Mouse (Mus musculus) hindbrain, embryonic 16.5 days (tissue): Measurements from ENCODE around the gene Oas1e. TPM values are rescaled to one million over a fixed set of nuclear protein-coding genes. Genes with fewer than 3 reads are reported as not detected.

Experiments
- ATAC-seq: fragments of 200-750 bp; cut with Nextera tagmentation; 2 replicates; pipeline ENCODE4 v1.8.0; 2017; ENCODE audit warnings: moderate TSS enrichment, moderate library complexity
- H3K27ac ChIP-seq: fragments of 300-500 bp; sonication (generic); 2 replicates; pipeline ENCODE4 v1.5.1; 2014; ENCODE audit warnings: low read depth, mild to moderate bottlenecking, control low read depth, low read length, moderate library complexity
- H3K27me3 ChIP-seq: fragments of 300-500 bp; sonication (generic); replicated peaks from 2 replicates; pipeline ENCODE4 v1.6.1; 2014; ENCODE audit warnings: low read length; ENCODE audit not compliant: control insufficient read depth, insufficient read depth
- H3K36me3 ChIP-seq: fragments of 300-500 bp; sonication (generic); 2 replicates; pipeline ENCODE4 v1.6.1; 2014; ENCODE audit warnings: mild to moderate bottlenecking, low read length, moderate library complexity, mixed read lengths; ENCODE audit not compliant: control insufficient read depth, insufficient read depth
- H3K4me1 ChIP-seq: fragments of 300-500 bp; sonication (generic); 2 replicates; pipeline ENCODE4 v1.6.1; 2014; ENCODE audit warnings: low read depth, low read length; ENCODE audit not compliant: control insufficient read depth, insufficient read depth
- H3K4me2 ChIP-seq: fragments of 300-500 bp; sonication (generic); 2 replicates; pipeline ENCODE4 v1.6.1; 2014; ENCODE audit warnings: mild to moderate bottlenecking, low read length, control low read depth, moderate library complexity
- H3K4me3 ChIP-seq: fragments of 300-500 bp; sonication (generic); 2 replicates; pipeline ENCODE4 v1.5.1; 2014; ENCODE audit warnings: mild to moderate bottlenecking, low read length, control low read depth, moderate library complexity
- H3K9ac ChIP-seq: fragments of 300-500 bp; sonication (generic); 2 replicates; pipeline ENCODE4 v1.6.1; 2014; ENCODE audit warnings: low read depth, mild to moderate bottlenecking, control low read depth, low read length, moderate library complexity
- H3K9me3 ChIP-seq: fragments of 300-500 bp; sonication (generic); 2 replicates; pipeline ENCODE4 v1.6.1; 2014; ENCODE audit warnings: mild to moderate bottlenecking, low read length, moderate library complexity; ENCODE audit not compliant: control insufficient read depth
- WGBS: fragments of 180-500 bp; shearing (Covaris S2); extraction: QIAGEN DNeasy Blood & Tissue Kit; methylation state at CpG from one replicate; pipeline ENCODE4 v1.1.7; 2014; 5-methylcytosine and 5-hydroxymethylcytosine counted together
- polyA plus RNA-seq: library from polyadenylated mRNA; unstranded; fragments of >200 nt; fragmentation: Nextera tagmentation; extraction: Ambion mirVana; gene quantifications from 2 replicates; pipeline ENCODE4 v1.2.1, GENCODE M21; 2015

The Oas1e gene
- polyA plus RNA-seq, 1 experiment from 2014 or later: 0.86 TPM

DNA sequence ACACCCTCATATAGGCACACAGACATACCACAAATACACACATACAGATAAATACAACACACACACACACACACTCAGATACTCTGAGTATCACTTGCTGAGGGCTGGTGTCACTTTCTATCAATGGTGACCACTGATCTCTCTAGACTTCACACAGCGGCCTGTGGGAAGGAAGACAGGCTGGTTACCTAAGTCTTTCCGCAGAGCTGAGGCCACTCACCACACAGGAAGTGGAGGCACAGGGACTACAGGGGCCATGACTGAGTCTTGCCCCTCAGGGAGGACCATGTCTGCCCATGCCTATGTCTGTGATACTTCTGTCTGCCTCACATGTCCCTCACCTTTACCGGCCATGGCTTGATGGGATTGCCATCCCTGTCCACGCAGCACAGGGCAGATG lies 41.1 kb downstream of the Oas1e start:
- H3K4me3 ChIP-seq: no peak overlapping the region
- no peaks in the 10 kb centered on the region for H3K4me1 ChIP-seq
- H3K9me3 ChIP-seq: no peaks in the 10 kb centered on the region
- H3K9ac ChIP-seq: no peak overlapping the region
- WGBS: 85% methylated on average over 4 of the region's 4 CpGs
- ATAC-seq: no peak
- 0 out of 2 replicates have a peak, but pooled peaks cover 2% of the 10 kb centered on the region for H3K27me3 ChIP-seq
- H3K4me2 ChIP-seq: no peak overlapping the region
- no peak overlapping the region for H3K27ac ChIP-seq
- H3K36me3 ChIP-seq: no peaks in the 10 kb centered on the region

DNA sequence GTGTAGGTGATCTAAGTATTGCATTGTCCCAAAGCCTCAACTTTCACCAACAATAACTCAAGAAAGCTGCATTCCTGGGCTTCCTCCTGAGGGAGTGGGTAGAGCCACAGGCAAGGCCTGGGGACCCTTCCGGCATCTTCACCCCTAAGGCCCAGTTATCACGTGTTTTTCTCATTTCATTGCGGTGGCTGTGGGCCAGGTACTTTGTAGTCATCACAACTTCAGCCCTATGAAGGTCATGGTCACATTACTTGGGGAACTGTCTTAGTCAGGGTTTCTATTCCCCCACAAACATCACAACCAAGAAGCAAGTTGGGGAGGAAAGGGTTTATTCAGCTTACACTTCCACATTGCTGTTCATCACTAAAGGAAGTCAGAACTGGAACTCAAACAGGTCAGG lies 42.5 kb downstream of the Oas1e start:
- 85% methylated on average over 3 of the region's 3 CpGs for WGBS
- no peaks in the 10 kb centered on the region for H3K4me1 ChIP-seq
- no peak overlapping the region for H3K4me2 ChIP-seq
- H3K9ac ChIP-seq: no peak overlapping the region
- no peak overlapping the region for H3K4me3 ChIP-seq
- no peak for ATAC-seq
- no peaks in the 10 kb centered on the region for H3K9me3 ChIP-seq
- no peak overlapping the region for H3K27ac ChIP-seq
- H3K27me3 ChIP-seq: 0 out of 2 replicates have a peak, but pooled peaks cover 2% of the 10 kb centered on the region
- no peaks in the 10 kb centered on the region for H3K36me3 ChIP-seq

DNA sequence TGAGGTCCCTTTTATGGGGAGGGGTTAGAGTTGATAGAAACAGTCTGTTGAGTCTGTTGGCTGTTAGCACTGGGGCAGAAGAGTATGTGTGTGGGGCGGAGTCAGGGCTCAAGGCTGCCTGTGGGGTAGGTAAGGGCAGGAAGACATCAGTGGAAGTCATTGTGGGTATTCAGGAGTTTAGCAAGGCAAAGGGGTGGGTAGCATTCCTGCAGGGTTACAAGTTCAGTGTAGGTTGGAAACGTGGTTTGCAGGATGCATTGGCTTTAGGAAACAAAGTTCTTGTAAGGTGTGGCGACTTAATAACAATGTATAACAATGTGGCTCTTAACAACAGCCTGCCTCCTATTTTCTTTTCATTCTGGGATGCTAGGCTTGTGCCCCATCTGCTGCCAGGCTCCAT lies 44.1 kb downstream of the Oas1e start:
- Histone ChIP-seq H3K4me2 (no peak overlapping the region), H3K9me3 (no peaks in the 10 kb centered on the region), H3K36me3 (no peaks in the 10 kb centered on the region), H3K9ac (no peak overlapping the region), H3K4me1 (peaks cover 2% of the 10 kb centered on the region; the same call in 1 of the 2 replicates), H3K27me3 (0 out of 2 replicates have a peak, but pooled peaks cover 2% of the 10 kb centered on the region), H3K4me3 (no peak overlapping the region), H3K27ac (no peak overlapping the region)
- ATAC-seq: no peak
- WGBS: 73% methylated on average over 3 of the region's 3 CpGs

DNA sequence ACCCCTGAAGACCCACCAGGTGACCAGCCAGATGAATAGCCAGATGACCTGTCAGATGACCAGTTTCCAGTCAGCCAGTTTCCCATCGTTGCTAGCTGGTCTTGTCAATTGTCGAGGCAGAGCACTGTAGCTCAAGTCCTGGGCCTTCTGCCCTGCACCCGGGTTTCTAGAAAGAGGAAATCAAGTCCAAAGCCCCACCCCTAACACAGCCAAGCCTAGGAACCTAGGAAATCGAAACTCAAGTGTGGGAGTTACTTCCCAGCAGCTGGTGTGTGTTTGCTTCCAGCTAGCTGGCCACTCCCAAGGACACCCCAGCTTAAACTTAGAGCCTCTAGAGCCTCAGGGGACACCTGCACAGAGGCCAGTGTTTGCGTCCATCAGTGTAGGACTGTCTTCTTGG lies 45.6 kb downstream of the Oas1e start, which contains the start of gene Oas2:
Gene Oas2 (minus strand): TSS at position 166 of the 400 bp plus-strand sequence.
- no peak for ATAC-seq
- Histone ChIP-seq H3K4me3 (no peak within 1 kb of the TSS), H3K36me3 (no peaks in the 10 kb centered on the region), H3K4me1 (peaks cover 2% of the 10 kb centered on the region; the same call in 1 of the 2 replicates), H3K27me3 (no peaks in the 10 kb centered on the region), H3K9me3 (no peaks in the 10 kb centered on the region), H3K4me2 (no peak within 1 kb of the TSS), H3K27ac (no peak within 1 kb of the TSS), H3K9ac (no peak within 1 kb of the TSS)
- 65% methylated on average over 5 of the region's 5 CpGs for WGBS

DNA sequence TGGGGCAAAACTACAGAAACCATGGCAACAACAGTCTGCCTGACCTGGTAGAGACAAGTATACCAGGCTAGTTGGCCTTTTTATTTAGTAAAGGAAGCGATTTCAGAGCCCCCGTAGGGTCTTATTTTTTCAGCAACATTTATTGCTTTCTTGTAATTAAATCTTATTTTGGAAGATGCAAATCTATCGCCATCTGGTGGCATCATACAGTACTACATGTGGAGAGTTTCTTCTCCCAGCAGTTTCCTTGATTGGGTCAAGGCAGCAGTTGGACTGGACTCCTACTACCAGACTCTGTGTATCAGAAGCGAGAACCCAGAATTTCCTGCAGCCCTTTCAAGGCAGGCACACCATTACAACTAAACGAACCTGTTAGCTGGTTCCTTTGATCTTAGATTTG lies 48.9 kb downstream of the Oas1e start:
- H3K27me3 ChIP-seq: no peaks in the 10 kb centered on the region
- no peaks in the 10 kb centered on the region for H3K36me3 ChIP-seq
- H3K4me3 ChIP-seq: no peak overlapping the region
- H3K4me2 ChIP-seq: no peak overlapping the region
- peaks cover 2% of the 10 kb centered on the region; the same call in 1 of the 2 replicates for H3K4me1 ChIP-seq
- no peak overlapping the region for H3K9ac ChIP-seq
- H3K27ac ChIP-seq: no peak overlapping the region
- 5% methylated on average over 5 of the region's 5 CpGs for WGBS
- no peaks in the 10 kb centered on the region for H3K9me3 ChIP-seq
- ATAC-seq: no peak

DNA sequence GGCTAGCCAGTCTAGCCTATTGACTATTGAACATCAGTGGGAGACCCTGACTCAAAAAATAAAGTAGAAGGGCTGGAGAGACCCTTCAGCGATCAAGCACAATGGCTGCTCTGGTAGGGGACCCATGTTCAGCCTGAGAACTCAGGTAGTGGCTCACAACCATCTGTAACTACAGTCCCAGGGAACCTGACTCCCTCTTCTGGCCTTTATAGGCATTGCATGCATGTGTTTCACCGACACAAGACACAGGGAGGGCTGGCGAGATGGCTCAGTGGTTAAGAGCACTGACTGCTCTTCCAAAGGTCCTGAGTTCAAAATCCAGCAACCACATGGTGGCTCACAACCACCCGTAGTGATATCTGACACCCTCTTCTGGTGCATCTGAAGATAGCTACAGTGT lies 53.2 kb downstream of the Oas1e start:
- 37% methylated on average over 4 of the region's 4 CpGs for WGBS
- Histone ChIP-seq H3K4me2 (no peak overlapping the region), H3K4me1 (peaks cover 2% of the 10 kb centered on the region; the same call in 1 of the 2 replicates), H3K27ac (no peak overlapping the region), H3K9me3 (no peaks in the 10 kb centered on the region), H3K9ac (no peak overlapping the region), H3K36me3 (no peaks in the 10 kb centered on the region), H3K4me3 (no peak overlapping the region), H3K27me3 (no peaks in the 10 kb centered on the region)
- ATAC-seq: no peak

Other genes starting within 250 kb of the Oas1e start
- gene Tpcn1, start 206.9 kb downstream of the Oas1e start, polyA plus RNA-seq: 15.1 and 17.4 TPM in 2 replicates
- 2.0 and 2.4 TPM in 2 replicates for gene Iqcd, start 206.5 kb downstream of the Oas1e start, polyA plus RNA-seq
- 29.3 and 33.7 TPM in 2 replicates for gene Rita1, start 182.9 kb downstream of the Oas1e start, polyA plus RNA-seq
- gene Ddx54, start 182.8 kb downstream of the Oas1e start, polyA plus RNA-seq: 38.4 and 42.0 TPM in 2 replicates
- 0.51 and 0.92 TPM in 2 replicates for gene Cfap73, start 161.3 kb downstream of the Oas1e start, polyA plus RNA-seq
- 0.61 and 1.9 TPM in 2 replicates for gene Rasal1, start 146.7 kb downstream of the Oas1e start, polyA plus RNA-seq
- gene Dtx1, start 83.6 kb downstream of the Oas1e start, polyA plus RNA-seq: 44.8 and 46.6 TPM in 2 replicates
- 0.19 and 0.43 TPM in 2 replicates for gene Oas2, start 45.7 kb downstream of the Oas1e start, polyA plus RNA-seq
- gene Oas3, start 17.9 kb downstream of the Oas1e start, polyA plus RNA-seq: 0.66 and 0.96 TPM in 2 replicates
- 0.65 and 0.70 TPM in 2 replicates for gene Oas1c, start 17.0 kb upstream of the Oas1e start, polyA plus RNA-seq
- gene Oas1f, start 51.8 kb upstream of the Oas1e start, polyA plus RNA-seq: not detected in 2 replicates
- gene Oas1h, start 65.9 kb upstream of the Oas1e start, polyA plus RNA-seq: not detected in 2 replicates
- gene Oas1g, start 92.1 kb upstream of the Oas1e start, polyA plus RNA-seq: 0.24 TPM in 1 of 2 replicates, not detected in the other
- 0.62 and 1.3 TPM in 2 replicates for gene Oas1a, start 112.0 kb upstream of the Oas1e start, polyA plus RNA-seq
- gene Oas1d, start 119.0 kb upstream of the Oas1e start, polyA plus RNA-seq: 0.12 and 0.18 TPM in 2 replicates
- 35.2 and 35.7 TPM in 2 replicates for gene Rph3a, start 214.6 kb upstream of the Oas1e start, polyA plus RNA-seq